Mouse (Mus musculus): ENCODE results near the gene Adck1. TPM values are rescaled to one million over a fixed set of nuclear protein-coding genes. Genes with fewer than 3 reads are reported as not detected.
"Not testable (repeated sequence)": the region's sequence is repeated elsewhere in the genome, so short reads cannot be mapped to it uniquely, and the experiment has no call there.

The Adck1 gene
- total RNA-seq (2021): 10 to 100 TPM; 24.6 to 25.4 TPM
- long read RNA-seq, experiment 1, transcript Adck1-202 (11 exons, 2,199 nt): major isoform, 33 of 68 reads
- long read RNA-seq, experiment 1, transcript Adck1-201 (11 exons, 2,158 nt): minor isoform, 16 of 68 reads
- long read RNA-seq, experiment 1, partial matches to known transcripts: 3 of 68 reads
- long read RNA-seq, experiment 1, other reads (novel, unspliced or antisense): 12 of 68 reads
- long read RNA-seq, experiment 2, transcript Adck1-204 (11 exons, 2,253 nt): minor isoform, 6 of 59 reads
- long read RNA-seq, experiment 2, transcript Adck1-202 (11 exons, 2,199 nt): major isoform, 18 of 59 reads
- long read RNA-seq, experiment 2, transcript Adck1-201 (11 exons, 2,158 nt): minor isoform, 16 of 59 reads
- long read RNA-seq, experiment 2, partial matches to known transcripts: 3 of 59 reads
- long read RNA-seq, experiment 2, other reads (novel, unspliced or antisense): 16 of 59 reads

DNA sequence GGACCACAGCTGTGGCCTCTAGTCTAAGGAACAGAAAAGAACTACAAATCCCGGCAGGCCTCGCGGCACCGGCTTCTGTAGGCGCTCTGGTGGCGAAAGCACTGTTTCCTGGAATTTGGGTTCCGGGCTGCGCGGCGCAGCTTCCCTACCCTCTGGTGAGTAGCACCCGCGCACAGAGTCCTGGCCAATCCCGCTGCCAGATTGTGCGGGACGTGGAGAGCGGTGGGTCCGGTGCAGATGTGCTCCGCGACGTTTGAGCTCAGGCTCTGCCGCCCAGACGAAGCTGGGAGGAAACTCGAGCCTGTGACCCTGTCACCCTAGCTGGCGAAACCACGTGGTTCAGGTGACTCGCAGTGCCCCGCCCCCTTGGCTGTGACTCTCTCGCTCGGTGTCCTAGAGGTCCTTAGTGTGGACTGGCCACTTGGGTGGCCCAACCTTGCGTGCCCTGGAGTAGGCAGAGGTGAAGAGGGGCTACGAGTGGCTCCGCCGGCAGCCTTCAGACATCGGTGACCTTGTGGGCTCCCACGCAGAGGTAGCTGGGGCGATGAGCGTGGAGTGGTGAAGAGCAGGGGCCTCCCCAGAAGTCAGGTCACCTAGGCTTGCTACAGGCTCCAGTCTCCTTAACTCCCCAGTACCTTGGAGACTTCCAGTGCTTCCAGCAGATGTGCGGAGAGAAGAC lies at the start of gene Adck1:
Gene Adck1 (plus strand): TSS at position 114 of the 679 bp plus-strand sequence.
- intact Hi-C loops (cut with DNase I): loop anchor here (10.0 kb wide), 1 partner anchor 96 kb away; no protein-coding TSS in a partner anchor
- peak; percentile 86 to 90 for DNase-seq

DNA sequence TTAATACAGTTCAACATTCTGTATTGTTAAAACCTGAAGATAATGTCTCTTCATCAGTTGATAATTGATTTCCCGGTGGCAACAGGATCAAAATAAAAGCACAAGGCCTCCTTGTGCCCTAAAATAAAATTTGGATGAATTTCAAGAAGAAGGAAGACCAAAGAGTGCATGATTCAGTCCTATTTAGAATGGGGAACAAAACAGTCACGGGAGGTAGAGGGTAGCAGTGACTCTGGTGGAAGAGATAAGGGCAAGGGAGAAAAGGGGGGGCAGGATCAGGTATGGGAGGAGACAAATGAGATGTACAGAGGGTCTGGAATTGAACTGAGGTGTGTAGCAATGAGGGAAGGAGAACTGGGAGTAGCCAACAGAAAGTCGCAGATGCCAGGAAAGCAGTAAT lies 45.8 kb upstream of the Adck1 start:
- intact Hi-C loops (cut with DNase I): no loop called here
- DNase-seq: no peak

DNA sequence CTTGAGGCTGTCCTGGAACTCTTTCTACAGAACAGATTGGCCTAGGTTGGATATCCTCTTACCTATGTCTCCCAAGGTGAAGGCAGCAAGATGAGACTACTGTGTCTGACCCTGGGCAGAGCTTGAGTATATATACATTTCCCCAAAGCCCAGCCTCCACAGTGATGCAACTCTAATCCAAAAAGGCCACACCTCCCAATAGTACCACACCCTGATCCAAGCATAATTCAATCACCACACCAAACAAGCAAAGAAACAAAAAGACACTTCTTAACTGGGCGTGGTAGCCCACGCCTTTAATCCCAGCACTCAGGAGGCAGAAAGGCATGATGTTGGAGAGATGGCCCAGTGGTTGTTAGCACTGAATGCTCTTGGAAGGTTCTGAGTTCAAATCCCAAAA lies 36.4 kb upstream of the Adck1 start, which contains the start of gene Gm5039:
Gene Gm5039 (minus strand): TSS at position 101 of the 400 bp plus-strand sequence.
- intact Hi-C loops (cut with DNase I); DNase-seq: not testable (repeated sequence)

DNA sequence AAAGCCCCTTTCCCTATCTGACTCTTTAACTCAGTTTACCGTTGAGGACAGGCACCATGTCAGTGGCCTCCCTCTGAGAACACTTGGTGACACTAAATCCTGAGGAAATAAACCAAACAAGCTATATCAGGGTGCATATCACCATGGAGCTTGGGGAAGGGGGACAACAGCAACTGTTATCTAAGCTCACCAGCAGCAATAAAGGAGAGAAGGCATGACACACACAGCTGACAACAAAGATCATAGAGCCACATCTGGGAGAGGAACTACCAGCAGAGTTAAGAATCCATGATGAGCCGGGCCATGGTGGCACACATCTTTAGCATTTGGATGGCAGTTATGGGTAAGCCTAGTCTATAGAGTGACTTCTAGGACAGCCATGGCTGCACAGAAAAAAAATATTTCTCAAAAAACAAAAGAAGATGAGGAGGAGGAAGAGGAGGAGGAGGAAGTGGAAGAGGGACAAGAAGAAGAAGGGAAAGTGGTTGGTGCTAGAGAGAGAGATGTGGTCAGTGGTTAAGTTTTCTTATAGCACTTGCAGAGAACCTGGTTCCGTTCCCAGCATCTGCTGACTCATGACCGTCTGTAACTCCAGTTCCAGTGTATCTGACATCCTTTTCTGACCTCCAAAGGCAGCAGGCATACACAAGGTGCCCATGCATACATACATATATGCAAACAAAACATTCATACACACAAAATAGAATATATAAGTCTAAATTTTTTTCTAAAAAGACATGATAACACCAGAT lies 23.5 kb upstream of the Adck1 start:
- intact Hi-C loops (cut with DNase I); DNase-seq: not testable (repeated sequence)

DNA sequence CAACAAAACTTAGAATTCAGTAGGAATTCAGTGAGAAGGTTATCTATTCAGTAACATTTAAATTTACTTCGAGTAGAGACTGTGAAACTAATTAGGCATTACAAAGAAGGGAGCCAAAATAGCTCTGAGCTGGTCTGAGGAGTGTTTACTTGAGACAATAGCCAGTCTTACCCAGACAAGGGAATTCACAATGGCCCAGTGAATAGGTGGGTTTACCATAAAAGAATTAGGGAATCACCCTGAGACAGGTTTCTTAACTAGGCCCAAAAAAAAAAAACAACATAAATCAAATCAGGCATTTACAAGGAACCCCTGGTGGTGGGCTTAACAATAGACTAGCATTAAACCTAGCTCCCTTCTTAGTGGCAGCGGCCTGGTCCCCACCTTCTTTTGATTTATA lies 19.1 kb upstream of the Adck1 start:
- DNase-seq; intact Hi-C loops (cut with DNase I): not testable (repeated sequence)

DNA sequence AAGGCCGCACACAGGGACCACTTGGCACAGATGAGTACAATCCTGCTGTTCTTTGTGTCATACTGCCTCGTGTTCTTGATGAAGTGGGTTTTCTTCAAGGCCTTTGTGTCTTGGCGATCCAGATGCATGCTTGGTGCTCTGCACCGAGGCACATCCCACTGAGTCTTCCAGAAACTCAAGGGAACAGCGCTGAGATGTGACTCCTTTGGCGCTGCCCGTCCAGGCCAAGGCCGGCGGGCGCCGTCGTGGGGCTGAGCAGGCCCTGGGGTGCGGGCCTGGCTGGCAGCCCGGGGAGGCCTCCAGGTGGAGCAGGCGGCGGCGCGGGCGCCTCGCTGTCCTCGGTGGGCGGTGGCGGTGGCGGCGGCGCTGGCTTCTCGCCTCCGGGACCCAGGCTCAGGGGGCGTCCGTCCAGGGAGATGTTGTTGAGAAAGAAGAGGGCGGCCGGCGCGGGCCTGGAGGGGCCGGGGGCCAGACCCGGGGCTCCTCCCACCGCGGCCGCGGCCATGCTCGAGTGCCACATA lies 6.1 kb upstream of the Adck1 start:
- intact Hi-C loops (cut with DNase I): no loop called here
- no peak for DNase-seq

DNA sequence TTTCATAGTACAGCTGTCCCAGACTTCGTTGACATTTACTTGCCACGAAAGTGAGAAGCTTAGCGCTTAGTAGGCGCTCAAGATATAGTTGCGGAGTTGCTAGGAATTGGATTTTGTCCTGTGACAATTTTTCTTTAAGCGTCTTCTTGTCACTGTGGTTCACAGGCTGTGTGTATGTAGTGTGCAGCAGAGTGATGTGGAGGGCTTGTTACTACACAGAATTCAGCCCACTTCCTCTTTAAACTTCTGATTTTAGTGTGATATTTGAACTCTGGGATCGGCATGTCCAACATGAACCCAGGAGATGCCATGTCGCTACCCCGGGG lies 729 bp downstream of the Adck1 start:
- no peak for DNase-seq
- intact Hi-C loops (cut with DNase I): loop anchor here (10.0 kb wide), 1 partner anchor 96 kb away; no protein-coding TSS in a partner anchor

DNA sequence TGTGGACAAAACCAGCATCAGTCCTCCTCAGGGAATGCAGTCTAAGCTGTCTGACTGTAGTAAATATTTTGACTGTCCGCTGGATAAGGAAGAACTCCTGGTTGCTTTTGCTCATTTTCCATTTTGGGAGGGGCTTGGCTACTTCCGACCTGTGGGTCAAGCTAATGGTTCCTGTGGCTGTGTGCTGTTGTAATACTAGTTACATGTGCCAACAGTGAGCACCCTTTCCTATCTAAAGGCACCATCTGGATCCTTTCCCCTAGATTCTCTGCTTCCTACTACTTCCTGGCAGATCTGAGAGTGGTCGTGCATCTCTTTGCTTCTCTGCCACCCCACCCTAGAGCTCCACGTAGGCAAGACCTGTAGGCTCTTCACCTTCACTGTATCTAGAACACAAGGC lies 7.3 kb downstream of the Adck1 start:
- DNase-seq: no peak
- intact Hi-C loops (cut with DNase I): loop anchor here (10.0 kb wide), 1 partner anchor 103 kb away; no protein-coding TSS in a partner anchor

DNA sequence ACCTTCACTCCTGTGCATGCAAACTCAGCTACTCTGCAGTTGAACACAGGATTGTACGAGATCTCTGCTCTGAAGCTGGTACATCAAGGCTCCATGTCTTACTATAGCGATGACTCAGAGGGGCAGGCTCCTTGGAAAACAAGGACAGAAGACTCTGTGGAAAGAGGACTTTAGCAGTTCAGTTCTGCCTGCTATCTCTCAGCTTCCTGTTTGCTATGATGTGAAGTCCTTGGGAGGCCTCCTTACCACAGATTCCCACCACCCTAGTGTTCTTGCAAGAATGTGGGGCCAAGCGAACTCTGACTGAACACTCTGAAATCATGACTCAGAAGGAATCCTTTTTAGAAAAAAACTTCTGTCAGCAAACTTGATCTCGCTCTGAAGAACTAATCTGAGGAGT lies 8.3 kb downstream of the Adck1 start:
- no peak for DNase-seq
- intact Hi-C loops (cut with DNase I): loop anchor here (10.0 kb wide), 1 partner anchor 104 kb away; no protein-coding TSS in a partner anchor

DNA sequence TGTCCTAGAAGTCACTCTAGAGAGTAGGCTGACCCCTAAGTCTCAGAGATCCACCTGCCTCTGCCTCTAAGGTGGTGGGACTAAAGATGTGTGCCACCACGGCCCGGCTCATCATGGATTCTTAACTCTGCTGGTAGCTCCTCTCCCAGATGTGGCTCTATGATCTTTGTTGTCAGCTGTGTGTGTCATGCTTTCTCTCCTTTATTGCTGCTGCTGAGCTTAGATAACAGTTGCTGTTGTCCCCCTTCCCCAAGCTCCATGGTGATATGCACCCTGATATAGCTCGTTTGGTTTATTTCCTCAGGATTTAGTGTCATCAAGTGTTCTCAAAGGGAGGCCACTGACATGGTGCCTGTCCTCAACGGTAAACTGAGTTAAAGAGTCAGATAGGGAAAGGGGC lies 9.3 kb downstream of the Adck1 start:
- intact Hi-C loops (cut with DNase I): loop anchor here (10.0 kb wide), 1 partner anchor 105 kb away; no protein-coding TSS in a partner anchor
- DNase-seq: not testable (repeated sequence)

DNA sequence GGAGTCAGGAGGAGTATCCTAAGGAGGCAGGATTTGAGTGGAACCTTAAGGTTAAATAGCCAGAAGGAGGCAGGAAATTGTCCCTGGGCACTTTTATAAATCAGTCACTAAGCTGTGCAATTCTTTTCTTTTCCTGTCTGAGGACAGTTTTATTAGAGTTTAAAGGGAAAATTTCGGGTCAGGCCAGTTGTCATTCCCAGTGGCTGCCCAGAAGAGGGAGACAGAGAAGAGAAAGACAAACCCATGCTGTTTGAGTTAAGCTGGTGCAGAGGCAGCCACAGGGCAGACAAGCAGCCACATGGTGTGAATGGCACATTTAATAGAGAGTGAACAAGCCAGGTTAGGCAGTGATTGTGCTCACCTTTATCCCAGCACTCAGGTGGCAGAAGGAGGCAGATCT lies 10.0 kb downstream of the Adck1 start:
- intact Hi-C loops (cut with DNase I); DNase-seq: not testable (repeated sequence)

DNA sequence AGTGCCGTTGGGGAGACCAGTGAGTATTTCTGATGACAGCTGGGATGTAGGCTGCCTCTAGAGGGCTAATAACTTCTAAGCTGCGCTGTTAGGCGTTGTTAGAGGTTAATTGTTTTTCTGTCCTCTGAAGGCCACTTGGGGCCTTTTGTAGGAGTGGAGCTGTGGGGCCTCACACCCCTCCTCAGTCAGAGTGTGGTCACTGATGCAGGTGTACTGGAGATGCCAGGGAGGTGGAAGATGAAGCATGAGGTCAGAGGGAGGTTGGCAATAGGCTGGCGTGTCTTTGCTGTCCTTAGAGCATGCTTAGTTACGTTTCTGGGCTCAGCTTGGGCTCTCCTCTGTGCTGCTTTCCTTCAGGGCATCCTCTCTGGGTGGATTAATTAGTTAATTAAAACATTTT lies 11.7 kb downstream of the Adck1 start:
- intact Hi-C loops (cut with DNase I): no loop called here
- DNase-seq: no peak

DNA sequence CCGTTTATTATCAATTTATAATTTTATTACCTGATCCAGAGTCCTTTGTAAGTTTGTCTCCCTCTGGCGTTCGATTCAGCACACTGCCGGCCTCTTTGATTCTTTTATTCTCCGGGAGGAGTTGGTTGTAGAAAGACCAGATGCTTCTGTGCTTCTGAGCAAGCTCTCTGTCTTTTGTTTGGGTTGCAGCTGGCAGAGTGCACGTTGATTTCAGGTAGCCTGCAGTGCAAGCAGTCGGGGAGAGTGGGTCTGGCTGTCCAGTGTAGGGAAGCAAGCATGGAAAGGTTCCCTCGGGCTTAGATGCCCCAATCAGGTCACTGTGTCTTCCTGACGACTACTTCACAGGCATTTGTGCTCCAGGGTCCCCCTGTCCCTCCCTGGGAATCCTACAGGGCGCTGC lies 16.5 kb downstream of the Adck1 start:
- DNase-seq: no peak
- intact Hi-C loops (cut with DNase I): no loop called here

DNA sequence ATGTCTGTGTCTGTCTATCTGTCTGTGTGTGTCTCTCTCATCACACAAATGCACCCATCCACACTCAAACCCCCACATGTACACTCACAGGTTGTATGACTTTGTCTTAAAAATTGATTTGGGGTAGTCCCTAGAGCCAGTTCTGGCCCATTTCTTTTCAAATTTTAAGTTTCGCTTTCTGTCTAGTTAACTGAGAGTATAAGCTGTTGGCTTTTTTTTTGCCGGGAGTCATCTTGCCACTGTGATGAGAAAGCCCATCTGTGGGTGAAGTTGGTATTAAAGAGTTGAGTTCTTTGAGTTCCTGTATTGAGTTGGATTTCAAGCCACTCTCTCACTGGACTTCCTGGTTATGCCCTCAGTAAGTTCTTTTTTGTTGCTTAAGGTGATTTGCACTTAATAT lies 17.9 kb downstream of the Adck1 start:
- DNase-seq: no peak
- intact Hi-C loops (cut with DNase I): no loop called here

DNA sequence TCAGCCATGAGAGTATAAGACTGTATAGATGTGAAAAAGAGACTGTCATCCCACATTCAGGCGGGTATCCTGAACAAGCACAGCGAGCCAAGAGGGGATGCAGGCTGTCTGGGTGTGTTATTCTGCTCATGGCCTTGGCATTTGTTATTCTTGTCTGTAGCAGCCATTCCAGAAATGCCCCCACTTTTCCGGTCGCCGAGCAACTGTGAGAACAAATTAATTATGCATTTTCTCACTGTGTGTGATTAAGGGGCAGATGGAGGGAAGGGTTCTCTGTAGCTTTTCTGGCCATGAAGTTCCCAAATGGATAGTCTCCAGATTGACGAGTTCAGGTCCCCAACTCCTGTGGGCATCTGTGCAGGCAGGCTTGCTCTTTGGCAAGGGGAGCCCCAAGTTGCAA lies 28.5 kb downstream of the Adck1 start:
- intact Hi-C loops (cut with DNase I): no loop called here
- DNase-seq: no peak

DNA sequence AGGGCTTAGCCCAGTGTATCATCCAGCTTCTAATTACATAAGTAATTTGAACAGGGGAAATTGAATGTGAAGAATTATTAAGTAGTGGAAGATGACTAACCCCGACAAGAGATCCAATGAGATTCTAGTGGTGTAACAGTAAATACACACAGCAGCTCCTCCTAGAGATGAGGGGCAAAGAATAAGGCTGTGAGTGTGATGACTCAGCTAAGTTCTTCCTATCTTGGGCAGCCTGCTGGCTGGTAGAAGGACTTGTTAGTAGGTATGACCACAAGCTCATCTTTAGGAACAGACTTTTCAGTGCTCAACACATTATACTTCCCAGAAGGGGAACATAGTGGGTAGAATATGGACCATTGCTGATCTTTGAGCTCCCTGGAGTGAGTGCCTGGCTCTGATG lies 38.3 kb downstream of the Adck1 start:
- DNase-seq: no peak
- intact Hi-C loops (cut with DNase I): no loop called here

DNA sequence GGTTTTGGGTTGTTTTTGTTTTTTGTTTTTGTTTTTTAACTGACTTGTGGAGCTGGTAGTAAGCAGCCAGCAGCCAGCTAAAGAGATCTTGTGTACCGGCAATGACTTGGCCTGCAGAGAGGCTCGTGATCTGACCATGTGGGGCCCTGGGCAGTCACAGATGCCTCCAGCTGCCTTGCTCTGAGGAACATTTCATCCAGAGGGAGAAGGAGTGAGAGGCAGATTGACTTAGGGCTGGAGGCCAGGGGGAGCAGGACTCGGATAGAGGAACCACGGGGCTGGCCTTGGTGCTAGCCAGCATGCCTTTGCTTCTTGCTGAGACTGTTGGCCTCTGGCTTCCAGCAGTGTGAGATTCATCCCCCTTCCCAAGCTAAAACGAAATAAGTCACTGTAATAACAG lies 43.2 kb downstream of the Adck1 start:
- peak; percentile 57 to 61 for DNase-seq
- intact Hi-C loops (cut with DNase I): no loop called here

DNA sequence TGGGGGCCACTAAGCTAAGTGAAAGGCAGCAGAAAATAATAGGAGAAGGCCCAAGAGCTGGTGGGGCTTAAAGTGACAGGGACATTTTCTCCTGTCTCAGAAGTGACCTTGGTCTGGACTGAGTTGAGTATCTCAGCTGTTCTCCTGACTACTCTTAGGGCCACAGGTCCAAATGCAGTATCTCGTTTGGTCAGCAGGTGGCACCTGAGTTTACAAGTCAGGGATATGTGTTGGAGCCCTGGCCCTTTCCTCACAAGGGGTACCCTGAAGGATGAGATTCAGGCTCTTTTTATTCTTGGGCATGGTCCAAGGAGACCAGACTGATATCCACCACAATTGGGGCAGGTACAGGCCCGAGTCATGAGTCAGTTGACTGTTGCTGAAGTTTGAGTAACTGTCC lies 44.8 kb downstream of the Adck1 start:
- intact Hi-C loops (cut with DNase I): loop anchor here (2.0 kb wide), 2 partner anchors 702 to 896 kb away; no protein-coding TSS in a partner anchor
- peak; percentile 62 to 78 for DNase-seq

DNA sequence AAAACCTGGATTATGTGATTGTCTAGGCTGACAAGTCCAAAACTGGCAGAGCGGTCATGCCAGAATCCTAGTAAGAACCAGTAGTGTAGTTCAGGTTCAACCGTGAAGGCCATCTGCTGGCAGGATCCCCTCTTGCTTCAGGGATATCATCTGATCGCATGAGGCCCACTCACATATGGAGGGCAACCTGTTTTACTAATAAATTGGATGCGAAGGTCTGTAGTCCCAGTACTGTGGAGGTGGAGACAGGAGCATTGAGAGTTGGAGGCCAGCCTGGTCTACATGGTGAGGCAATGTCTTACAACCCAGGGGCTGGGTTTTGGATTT lies 47.6 kb downstream of the Adck1 start:
- intact Hi-C loops (cut with DNase I): no loop called here
- DNase-seq: no peak

DNA sequence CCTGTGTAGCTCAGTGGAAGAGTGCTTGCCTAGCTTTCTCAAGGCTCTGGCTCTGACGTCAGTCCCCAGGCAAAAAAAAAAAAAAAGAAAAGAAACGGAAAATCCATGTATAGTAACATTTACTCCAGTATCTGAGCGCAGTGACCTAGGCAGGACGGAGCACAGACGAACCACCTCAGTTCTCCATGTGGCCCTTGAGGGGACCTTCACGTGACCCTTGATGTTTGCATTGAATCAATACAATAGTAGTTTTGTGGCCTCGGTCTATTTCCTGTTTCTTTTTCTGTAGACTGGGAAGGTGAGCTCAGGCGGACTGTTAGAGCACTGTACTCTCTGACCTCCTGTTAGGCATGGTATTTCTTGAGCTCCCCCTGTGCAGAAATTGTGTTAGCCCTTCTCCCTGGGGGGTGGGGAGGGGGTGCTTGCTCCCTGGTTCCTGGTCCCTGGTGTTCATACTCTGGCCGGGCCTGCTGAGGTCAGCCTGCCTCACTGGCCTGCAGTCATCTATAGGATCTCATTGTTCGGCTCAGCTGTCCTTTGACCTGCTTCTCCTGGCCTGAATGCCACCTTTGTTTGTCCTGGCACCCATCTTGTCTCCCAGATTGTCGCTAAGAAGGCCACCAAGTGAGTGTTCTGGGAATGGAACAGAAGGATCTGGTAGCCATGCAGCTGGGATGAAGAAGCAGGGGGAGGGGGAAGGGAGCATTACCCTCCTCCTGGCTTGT lies 48.1 kb downstream of the Adck1 start:
- intact Hi-C loops (cut with DNase I): no loop called here
- DNase-seq: no peak
